Mouse (Mus musculus) neural tube, embryonic 12.5 days (tissue): ENCODE results near the gene Gm17324. TPM values are rescaled to one million over a fixed set of nuclear protein-coding genes. Genes with fewer than 3 reads are reported as not detected.

Source experiments
- ATAC-seq: fragments of 200-750 bp; cut with Nextera tagmentation; 2 replicates; pipeline ENCODE4 v1.8.0; 2017; ENCODE audit warnings: low read depth, mild to moderate bottlenecking, moderate TSS enrichment, moderate library complexity; ENCODE audit not compliant: low FRiP score
- H3K27ac ChIP-seq: fragments of 300-500 bp; sonication (generic); 2 replicates; pipeline ENCODE4 v1.5.1; 2016
- H3K27me3 ChIP-seq: fragments of 300-500 bp; sonication (generic); replicated peaks from 2 replicates; pipeline ENCODE4 v1.6.1; 2016; ENCODE audit warnings: mild to moderate bottlenecking
- H3K36me3 ChIP-seq: fragments of 300-500 bp; sonication (generic); 2 replicates; pipeline ENCODE4 v1.6.1; 2016; ENCODE audit warnings: mild to moderate bottlenecking
- H3K4me1 ChIP-seq: fragments of 300-500 bp; sonication (generic); 2 replicates; pipeline ENCODE4 v1.6.1; 2016
- H3K4me2 ChIP-seq: fragments of 300-500 bp; sonication (generic); replicated peaks from 2 replicates; pipeline ENCODE4 v1.6.1; 2016; ENCODE audit warnings: mild to moderate bottlenecking
- H3K4me3 ChIP-seq: fragments of 300-500 bp; sonication (generic); 2 replicates; pipeline ENCODE4 v1.5.1; 2016
- H3K9ac ChIP-seq: fragments of 300-500 bp; sonication (generic); 2 replicates; pipeline ENCODE4 v1.6.1; 2016; ENCODE audit warnings: mild to moderate bottlenecking
- H3K9me3 ChIP-seq: fragments of 300-500 bp; sonication (generic); 2 replicates; pipeline ENCODE4 v1.6.1; 2016; ENCODE audit warnings: mild to moderate bottlenecking
- WGBS: fragments of 180-500 bp; shearing (Covaris S2); methylation state at CpG from one replicate; pipeline ENCODE4 v1.1.7; 2016; 5-methylcytosine and 5-hydroxymethylcytosine counted together
- polyA plus RNA-seq: library from polyadenylated mRNA; unstranded; fragments of >200 nt; fragmentation: Nextera tagmentation; extraction: Ambion mirVana; gene quantifications from 2 replicates; pipeline ENCODE4 v1.2.1, GENCODE M21; 2016

Gene Gm17324
- polyA plus RNA-seq, 1 experiment from 2014 or later: 1.2 TPM

- H3K9ac ChIP-seq: no peak overlapping the region
- H3K4me2 ChIP-seq: no peak overlapping the region
- peaks cover 25% of the 10 kb centered on the region for H3K36me3 ChIP-seq
- no peaks in the 10 kb centered on the region; the same call in 1 of the 2 replicates for H3K27me3 ChIP-seq
- 93% methylated on average over 4 of the region's 4 CpGs for WGBS
- H3K9me3 ChIP-seq: no peaks in the 10 kb centered on the region
- ATAC-seq: no peak
- H3K4me3 ChIP-seq: no peak overlapping the region
- H3K27ac ChIP-seq: no peak overlapping the region
- H3K4me1 ChIP-seq: peaks cover 9% of the 10 kb centered on the region
These were observed 2.8 kb upstream of the Gm17324 start for GRCm38 (mm10) chr9:78451382-78451781.

GRCm38 (mm10) chr9:78450404-78450803, 1.8 kb upstream of the Gm17324 start:
- Histone ChIP-seq H3K27ac (no peak overlapping the region), H3K9ac (no peak overlapping the region), H3K4me3 (no peak overlapping the region), H3K4me1 (peaks cover 9% of the 10 kb centered on the region), H3K36me3 (peaks cover 25% of the 10 kb centered on the region), H3K9me3 (no peaks in the 10 kb centered on the region), H3K4me2 (no peak overlapping the region), H3K27me3 (peaks cover 9% of the 10 kb centered on the region)
- no peak for ATAC-seq
- 79% methylated on average over 5 of the region's 5 CpGs for WGBS

GRCm38 (mm10) chr9:78447606-78447972, 997 bp downstream of the Gm17324 start:
- Histone ChIP-seq H3K27ac (no peak overlapping the region), H3K36me3 (peaks cover 9% of the 10 kb centered on the region), H3K4me3 (peak overlapping the region; percentile 95), H3K9me3 (no peaks in the 10 kb centered on the region), H3K4me2 (peak overlapping the region; percentile 71), H3K27me3 (peaks cover 34% of the 10 kb centered on the region), H3K9ac (peak overlapping the region; percentile 90; the same call in 1 of the 2 replicates), H3K4me1 (peaks cover 15% of the 10 kb centered on the region)
- WGBS: 25% methylated on average over 9 of the region's 9 CpGs
- peak; percentile 54 for ATAC-seq

GRCm38 (mm10) chr9:78442579-78443392, 5.8 kb downstream of the Gm17324 start, which contains the start of gene Cgas:
Gene Cgas (minus strand): TSS chr9:78443237.
- Histone ChIP-seq H3K9me3 (no peaks in the 10 kb centered on the region), H3K4me1 (peaks cover 10% of the 10 kb centered on the region; the same call in 1 of the 2 replicates), H3K27me3 (peaks cover 66% of the 10 kb centered on the region), H3K4me3 (peak within 1 kb of the TSS; percentile 36), H3K4me2 (peak within 1 kb of the TSS; percentile 72), H3K9ac (no peak within 1 kb of the TSS; the same call in 1 of the 2 replicates), H3K27ac (no peak within 1 kb of the TSS), H3K36me3 (no peaks in the 10 kb centered on the region)
- peak; percentile 27 for ATAC-seq
- under 1% methylated on average over 77 of the region's 81 CpGs for WGBS

- Histone ChIP-seq H3K4me2 (peak overlapping the region; percentile 72), H3K4me1 (peaks cover 10% of the 10 kb centered on the region; the same call in 1 of the 2 replicates), H3K4me3 (peak overlapping the region; percentile 36), H3K36me3 (no peaks in the 10 kb centered on the region), H3K27me3 (peaks cover 66% of the 10 kb centered on the region), H3K9me3 (no peaks in the 10 kb centered on the region), H3K9ac (no peak overlapping the region), H3K27ac (no peak overlapping the region)
- 3% methylated on average over 9 of the region's 9 CpGs for WGBS
- no peak for ATAC-seq
These were observed 6.4 kb downstream of the Gm17324 start for GRCm38 (mm10) chr9:78442237-78442578.

- Histone ChIP-seq H3K9me3 (no peaks in the 10 kb centered on the region), H3K36me3 (no peaks in the 10 kb centered on the region), H3K4me2 (no peak overlapping the region), H3K4me3 (no peak overlapping the region), H3K27me3 (peaks cover 51% of the 10 kb centered on the region), H3K9ac (no peak overlapping the region), H3K4me1 (peaks cover 10% of the 10 kb centered on the region; the same call in 1 of the 2 replicates), H3K27ac (no peak overlapping the region)
- no peak for ATAC-seq
- WGBS: 72% methylated on average over 5 of the region's 5 CpGs
These were observed 9.2 kb downstream of the Gm17324 start for GRCm38 (mm10) chr9:78439426-78439825.

GRCm38 (mm10) chr9:78432471-78432870, 16.1 kb downstream of the Gm17324 start:
- no peaks in the 10 kb centered on the region for H3K27me3 ChIP-seq
- no peak for ATAC-seq
- H3K36me3 ChIP-seq: no peaks in the 10 kb centered on the region
- no peak overlapping the region for H3K27ac ChIP-seq
- H3K4me3 ChIP-seq: no peak overlapping the region
- no peaks in the 10 kb centered on the region for H3K4me1 ChIP-seq
- H3K9me3 ChIP-seq: no peaks in the 10 kb centered on the region
- 88% methylated on average over 5 of the region's 5 CpGs for WGBS
- no peak overlapping the region for H3K9ac ChIP-seq
- H3K4me2 ChIP-seq: no peak overlapping the region

GRCm38 (mm10) chr9:78430486-78430885, 18.1 kb downstream of the Gm17324 start:
- no peak for ATAC-seq
- Histone ChIP-seq H3K4me3 (no peak overlapping the region), H3K27me3 (no peaks in the 10 kb centered on the region), H3K27ac (no peak overlapping the region), H3K4me2 (no peak overlapping the region), H3K9me3 (no peaks in the 10 kb centered on the region), H3K36me3 (no peaks in the 10 kb centered on the region), H3K4me1 (no peaks in the 10 kb centered on the region), H3K9ac (no peak overlapping the region)
- WGBS: 83% methylated on average over 6 of the region's 6 CpGs

GRCm38 (mm10) chr9:78429551-78429950, 19.0 kb downstream of the Gm17324 start:
- H3K36me3 ChIP-seq: no peaks in the 10 kb centered on the region
- WGBS: 59% methylated on average over 2 of the region's 2 CpGs
- no peaks in the 10 kb centered on the region for H3K9me3 ChIP-seq
- H3K4me2 ChIP-seq: no peak overlapping the region
- H3K9ac ChIP-seq: no peak overlapping the region
- no peaks in the 10 kb centered on the region for H3K27me3 ChIP-seq
- no peaks in the 10 kb centered on the region for H3K4me1 ChIP-seq
- no peak overlapping the region for H3K4me3 ChIP-seq
- no peak overlapping the region for H3K27ac ChIP-seq
- ATAC-seq: no peak

GRCm38 (mm10) chr9:78428870-78429432, 19.6 kb downstream of the Gm17324 start:
- WGBS: 88% methylated on average over 4 of the region's 4 CpGs
- Histone ChIP-seq H3K4me1 (no peaks in the 10 kb centered on the region), H3K27ac (no peak overlapping the region), H3K4me3 (no peak overlapping the region), H3K27me3 (no peaks in the 10 kb centered on the region), H3K9ac (no peak overlapping the region), H3K4me2 (no peak overlapping the region), H3K36me3 (no peaks in the 10 kb centered on the region), H3K9me3 (no peaks in the 10 kb centered on the region)
- no peak for ATAC-seq

GRCm38 (mm10) chr9:78428185-78428584, 20.4 kb downstream of the Gm17324 start:
- no peaks in the 10 kb centered on the region for H3K4me1 ChIP-seq
- no peak overlapping the region for H3K27ac ChIP-seq
- H3K9ac ChIP-seq: no peak overlapping the region
- no peaks in the 10 kb centered on the region for H3K27me3 ChIP-seq
- no peaks in the 10 kb centered on the region for H3K9me3 ChIP-seq
- H3K36me3 ChIP-seq: no peaks in the 10 kb centered on the region
- H3K4me3 ChIP-seq: no peak overlapping the region
- ATAC-seq: no peak
- 90% methylated on average over 6 of the region's 6 CpGs for WGBS
- no peak overlapping the region for H3K4me2 ChIP-seq

GRCm38 (mm10) chr9:78427362-78427781, 21.2 kb downstream of the Gm17324 start:
- 30% methylated on average over 27 of the region's 27 CpGs for WGBS
- H3K27me3 ChIP-seq: no peaks in the 10 kb centered on the region
- H3K27ac ChIP-seq: no peak overlapping the region
- no peaks in the 10 kb centered on the region for H3K4me1 ChIP-seq
- peak overlapping the region; percentile 27 for H3K4me3 ChIP-seq
- H3K36me3 ChIP-seq: no peaks in the 10 kb centered on the region
- no peak for ATAC-seq
- H3K4me2 ChIP-seq: peak overlapping the region; percentile 63
- H3K9ac ChIP-seq: peak overlapping the region; percentile 38; the same call in 1 of the 2 replicates
- no peaks in the 10 kb centered on the region for H3K9me3 ChIP-seq
